27 mouse cellular contexts compared by ENCODE assay signal in the genomic region with DNA sequence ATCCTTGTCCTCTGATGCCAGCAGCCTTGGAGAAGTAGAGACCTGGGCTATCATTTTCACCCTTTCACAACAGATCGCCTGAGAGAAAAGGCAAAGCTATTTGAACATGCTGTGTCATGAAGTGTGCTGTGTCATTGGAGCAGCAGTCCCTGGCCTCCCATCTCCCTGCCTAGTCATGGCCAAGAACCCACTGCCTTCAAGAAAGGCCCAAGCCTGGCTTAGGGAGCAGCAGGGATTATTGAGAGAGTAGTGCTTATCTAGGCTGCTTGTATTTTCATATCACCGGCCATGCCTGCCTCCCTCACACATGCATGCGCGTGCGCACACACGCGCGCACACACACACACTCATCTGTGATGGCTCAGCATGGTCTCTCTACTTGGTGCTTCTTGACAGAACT. TPM values are rescaled to one million over a fixed set of nuclear protein-coding genes. Genes with fewer than 3 reads are reported as not detected.
A peak's percentile ranks its signal among the peaks of the same experiment; 100 is the strongest.
DNase-seq lines count a peak whose midpoint lies in the region; ATAC-seq and TF ChIP-seq lines count a peak whose summit lies in the region.
"Had no signal": no experiment of that assay in that cellular context is flagged by ENCODE, and none has a peak within 500 bp of the region (broad histone marks: within the 10 kb centered on the region; RNA-seq: fewer than 3 reads in every experiment).

No protein-coding gene starts in this region.

- H3K27ac ChIP-seq in stomach, embryonic 14.5 days (ENCODE audit: low read length) = no peak overlapping the region
- H3K27ac ChIP-seq in stomach, postnatal 0 days (replicated peaks) = no peak overlapping the region
- H3K27ac ChIP-seq in liver, embryonic 14.5 days = peak overlapping the region; percentile 87
- H3K27ac ChIP-seq: embryonic facial prominence, embryonic 12.5 days; hindbrain, embryonic 13.5 days; lung, embryonic 15.5 days; midbrain, embryonic 13.5 days; stomach, embryonic 15.5 days had no signal

- H3K27me3 ChIP-seq in stomach, embryonic 14.5 days (ENCODE audit: control insufficient read depth, insufficient read depth, low read length) = no peaks in the 10 kb centered on the region
- no peaks in the 10 kb centered on the region for H3K27me3 ChIP-seq in stomach, postnatal 0 days (ENCODE audit: control insufficient read depth, insufficient read depth, low read length)
- H3K27me3 ChIP-seq in liver, embryonic 14.5 days (ENCODE audit: control insufficient read depth, insufficient read depth, low read length) = no peaks in the 10 kb centered on the region
- H3K27me3 ChIP-seq: embryonic facial prominence, embryonic 12.5 days; hindbrain, embryonic 13.5 days; lung, embryonic 15.5 days; midbrain, embryonic 13.5 days; stomach, embryonic 15.5 days had no signal

- TF ChIP-seq EP300 in stomach, postnatal 0 days (optimal IDR thresholded peaks at IDR 0.05) = no peak
- no peak for TF ChIP-seq EP300 in liver, embryonic 14.5 days (IDR thresholded peaks at IDR 0.05; ENCODE audit: low read depth)

- peak; percentile 48; the same call in 1 of the 2 replicates for ATAC-seq in stomach, embryonic 14.5 days (ENCODE audit: insufficient number of reproducible peaks, insufficient read depth, low FRiP score, low read depth)
- no peak for ATAC-seq in stomach, postnatal 0 days (ENCODE audit: low FRiP score, low TSS enrichment)
- ATAC-seq in erythroblast, adult 5-6 weeks (replicated peaks; ENCODE audit: low FRiP score, poor library complexity, severe bottlenecking) = peak; percentile 87
- peak; percentile 96 for ATAC-seq in liver, embryonic 14.5 days (ENCODE audit: insufficient read depth)
- ATAC-seq: forebrain, embryonic 14.5 days; midbrain, embryonic 13.5 days had no signal

- 95% methylated on average over 8 of the region's 8 CpGs for WGBS in stomach, embryonic 14.5 days
- 93% methylated on average over 8 of the region's 8 CpGs for WGBS in stomach, postnatal 0 days
- 75% methylated on average over 8 of the region's 8 CpGs for WGBS in liver, embryonic 14.5 days (ENCODE audit: insufficient replicate concordance)

- H3K4me1 ChIP-seq in stomach, embryonic 14.5 days (ENCODE audit: control insufficient read depth, insufficient read depth, low read length) = no peaks in the 10 kb centered on the region
- no peaks in the 10 kb centered on the region for H3K4me1 ChIP-seq in stomach, postnatal 0 days (replicated peaks; ENCODE audit: control insufficient read depth, insufficient read depth)
- H3K4me1 ChIP-seq in liver, embryonic 14.5 days (replicated peaks; ENCODE audit: control insufficient read depth in 2 of 2, insufficient read depth in 2 of 2, low read length in 1 of 2) = peaks cover 14 to 26% of the 10 kb centered on the region in 2 experiments
- H3K4me1 ChIP-seq: embryonic facial prominence, embryonic 12.5 days; hindbrain, embryonic 13.5 days; midbrain, embryonic 13.5 days had no signal

- intact Hi-C loops in left cerebral cortex, postnatal 14 days (cut with DNase I) = no loop called here

- DNase-seq in stomach, postnatal 0 days (ENCODE audit: low spot score) = no peak
- peak; percentile 58 to 73 (median 67) for DNase-seq in liver, embryonic 14.5 days (ENCODE audit: low read depth in 3 of 3, low spot score in 3 of 3)
- no peak for DNase-seq in thymus, postnatal 25 days
- DNase-seq in ovary, postnatal 10 days (ENCODE audit: low spot score) = no peak
- DNase-seq in left cerebral cortex, postnatal 14 days (ENCODE audit: low spot score in 2 of 2) = no peak
- DNase-seq: adrenal gland, postnatal 14 days; cerebellum, postnatal 10 days; gastrocnemius, adult 2 months; heart, postnatal 14 days; kidney, adult 18-20 months; kidney, postnatal 4 days; lung, postnatal 4 days; retina, postnatal 1 day; right cerebral cortex, postnatal 25 days; thymus, adult 2 months had no signal

- no peak overlapping the region for H3K9ac ChIP-seq in stomach, embryonic 14.5 days (replicated peaks; ENCODE audit: low read depth, low read length)
- H3K9ac ChIP-seq in stomach, postnatal 0 days (ENCODE audit: low read length) = no peak overlapping the region
- H3K9ac ChIP-seq in liver, embryonic 14.5 days (replicated peaks) = peak overlapping the region; percentile 57
- H3K9ac ChIP-seq: embryonic facial prominence, embryonic 12.5 days; hindbrain, embryonic 13.5 days; lung, embryonic 15.5 days; midbrain, embryonic 13.5 days; stomach, embryonic 15.5 days had no signal

- TF ChIP-seq CTCF in stomach, postnatal 0 days (IDR thresholded peaks at IDR 0.05; ENCODE audit: low read depth) = no peak
- TF ChIP-seq CTCF in liver, embryonic 14.5 days (IDR thresholded peaks at IDR 0.05; ENCODE audit: low read depth) = no peak

- peaks cover 20% of the 10 kb centered on the region for H3K36me3 ChIP-seq in stomach, embryonic 14.5 days (ENCODE audit: control insufficient read depth, insufficient read depth, low read length)
- peaks cover 10% of the 10 kb centered on the region; the same call in 1 of the 2 replicates for H3K36me3 ChIP-seq in stomach, postnatal 0 days (ENCODE audit: control insufficient read depth, insufficient read depth, low read length)
- H3K36me3 ChIP-seq in liver, embryonic 14.5 days (replicated peaks; ENCODE audit: control insufficient read depth, insufficient read depth, low read depth) = no peaks in the 10 kb centered on the region

- H3K4me3 ChIP-seq in stomach, embryonic 14.5 days (ENCODE audit: low read depth, low read length) = no peak overlapping the region
- H3K4me3 ChIP-seq in stomach, postnatal 0 days (ENCODE audit: low read depth, low read length) = no peak overlapping the region
- H3K4me3 ChIP-seq in liver, embryonic 14.5 days (ENCODE audit: insufficient read depth in 1 of 2, low read depth in 2 of 2, low read length in 2 of 2) = no peak overlapping the region
- H3K4me3 ChIP-seq: embryonic facial prominence, embryonic 12.5 days; erythroblast, embryonic 14.5 days; gastrocnemius, adult 2 months; hindbrain, embryonic 13.5 days; lung, embryonic 15.5 days; midbrain, embryonic 13.5 days; stomach, embryonic 15.5 days had no signal

- H3K9me3 ChIP-seq in stomach, embryonic 14.5 days (ENCODE audit: control insufficient read depth, low read depth, low read length) = no peaks in the 10 kb centered on the region
- no peaks in the 10 kb centered on the region for H3K9me3 ChIP-seq in stomach, postnatal 0 days (ENCODE audit: control insufficient read depth, low read length)
- H3K9me3 ChIP-seq in liver, embryonic 14.5 days (ENCODE audit: control insufficient read depth, low read length) = no peaks in the 10 kb centered on the region
- H3K9me3 ChIP-seq: embryonic facial prominence, embryonic 12.5 days; hindbrain, embryonic 13.5 days; lung, embryonic 15.5 days; midbrain, embryonic 13.5 days; stomach, embryonic 15.5 days had no signal

- H3K4me2 ChIP-seq in stomach, embryonic 14.5 days (replicated peaks; ENCODE audit: low read depth, low read length) = no peak overlapping the region
- H3K4me2 ChIP-seq in stomach, postnatal 0 days (replicated peaks; ENCODE audit: low read depth) = no peak overlapping the region
- peak overlapping the region; percentile 38 for H3K4me2 ChIP-seq in liver, embryonic 14.5 days (ENCODE audit: low read depth)
- H3K4me2 ChIP-seq: embryonic facial prominence, embryonic 12.5 days; hindbrain, embryonic 13.5 days; lung, embryonic 15.5 days; midbrain, embryonic 13.5 days; stomach, embryonic 15.5 days had no signal

RNA-seq across cellular contexts. Expression of a gene that starts 10.8 kb away (rescaled TPM):
- polyA plus RNA-seq in stomach, embryonic 14.5 days (2014; fragmentation: Nextera tagmentation; extraction: Ambion mirVana) = 8.4 and 10.3 TPM in 2 replicates
- polyA plus RNA-seq in stomach, postnatal 0 days (2015; fragmentation: Nextera tagmentation; extraction: Ambion mirVana) = 8.7 TPM in 2 replicates
- total RNA-seq in erythroblast, adult 5-6 weeks (2015; ENCODE audit: low replicate concordance) = 4.8 and 7.9 TPM in 2 replicates
- total RNA-seq in erythroblast, adult 5-6 weeks (2017; ENCODE audit: low replicate concordance) = 4.4 and 4.7 TPM in 2 replicates
- polyA plus RNA-seq in liver, embryonic 14.5 days (2012; rRNA removed) = 3.9 and 6.6 TPM in 2 replicates
- polyA plus RNA-seq in liver, embryonic 14.5 days (2014; fragmentation: Nextera tagmentation; extraction: Ambion mirVana) = 4.0 and 5.0 TPM in 2 replicates
- total RNA-seq in left cerebral cortex, postnatal 14 days (2021) = 10 to 100 TPM; 43.8 to 47.8 TPM

RNA-seq across cellular contexts. Expression of a gene that starts 20.4 kb away (rescaled TPM):
- 0.67 and 1.3 TPM in 2 replicates for polyA plus RNA-seq in stomach, embryonic 14.5 days (2014; fragmentation: Nextera tagmentation; extraction: Ambion mirVana)
- polyA plus RNA-seq in stomach, postnatal 0 days (2015; fragmentation: Nextera tagmentation; extraction: Ambion mirVana) = 0.12 and 0.16 TPM in 2 replicates
- not detected in 2 replicates for total RNA-seq in erythroblast, adult 5-6 weeks (2015; ENCODE audit: low replicate concordance)
- not detected in 2 replicates for total RNA-seq in erythroblast, adult 5-6 weeks (2017; ENCODE audit: low replicate concordance)
- polyA plus RNA-seq in liver, embryonic 14.5 days (2012; rRNA removed) = 0.19 and 0.32 TPM in 2 replicates
- polyA plus RNA-seq in liver, embryonic 14.5 days (2014; fragmentation: Nextera tagmentation; extraction: Ambion mirVana) = 0.18 TPM in 1 of 2 replicates, not detected in the other
- total RNA-seq in left cerebral cortex, postnatal 14 days (2021) = not detected
- total RNA-seq: gastrocnemius, adult 2 months; gastrocnemius, postnatal 4 days; heart, postnatal 14 days; left cerebral cortex, adult 18-20 months; left cerebral cortex, postnatal 36 days had no signal
- polyA plus RNA-seq: erythroblast, embryonic 14.5 days; forebrain, embryonic 14.5 days; hindbrain, embryonic 13.5 days; midbrain, embryonic 13.5 days had no signal

Comparison
In these comparisons a context has a peak if more than half of its experiments do, and no peak if none do; other contexts are left out.
1. DNase-seq: peak in liver, embryonic 14.5 days (3 of 3); none in stomach, postnatal 0 days (single experiment), thymus, postnatal 25 days (single experiment), ovary, postnatal 10 days (single experiment) and left cerebral cortex, postnatal 14 days (0 of 2).